Mouse (Mus musculus) kidney, adult 2 months (tissue): ENCODE results near the gene Mip.

Experiments
- CTCF ChIP-seq: fragments of 200-500 bp; conservative IDR thresholded peaks from 2 replicates; pipeline ENCODE4 v1.5.1; 2011; ENCODE audit warnings: low read depth, mild to moderate bottlenecking, control low read depth, low read length, moderate library complexity, mixed read lengths; ENCODE audit not compliant: insufficient read depth, insufficient read length
- POLR2A ChIP-seq: fragments of 200-500 bp; IDR thresholded peaks from one replicate; pipeline ENCODE4 v1.6.1; 2011; ENCODE audit warnings: low read depth, low read length, control low read depth

- TF ChIP-seq POLR2A (no peak), CTCF (no peak)
Observed at GRCm38 (mm10) chr10:128256328-128256727, 30.7 kb downstream of the Mip start.
